Mouse (Mus musculus) ES-E14 (cell line): Measurements from ENCODE around the gene Tanc1.

Experiments
- MAFK ChIP-seq: IDR thresholded peaks from 2 replicates; pipeline ENCODE4 v1.6.1; 2014; ENCODE audit warnings: mild to moderate bottlenecking, low read depth, low read length, inconsistent platforms; ENCODE audit not compliant: insufficient read depth
- ZC3H11A ChIP-seq: IDR thresholded peaks from 2 replicates; pipeline ENCODE4 v1.6.1; 2012; ENCODE audit warnings: low read depth, mild to moderate bottlenecking, inconsistent platforms, low read length, borderline replicate concordance

GRCm38 (mm10) chr2:59699893-59700292, 88.1 kb downstream of the Tanc1 start:
- TF ChIP-seq MAFK (no peak), ZC3H11A (no peak)
